Comparison of ENCODE assay signal across 12 mouse cellular contexts in genomic region chrX:31159450-31160322, GRCm38 (mm10). TPM values are rescaled to one million over a fixed set of nuclear protein-coding genes. Genes with fewer than 3 reads are reported as not detected.
"Had no signal": no experiment of that assay in that cellular context is flagged by ENCODE, and none has a peak within 500 bp of the region (broad histone marks: within the 10 kb centered on the region; RNA-seq: fewer than 3 reads in every experiment).

No protein-coding gene starts in this region.

RNA-seq across cellular contexts. Expression of gene Btbd35f29, which starts 42.2 kb away (rescaled TPM):
- total RNA-seq: neutrophil, adult 5-6 weeks had no signal
- polyA plus RNA-seq: neural tube, embryonic 13.5 days; neural tube, embryonic 14.5 days; neural tube, embryonic 15.5 days; small intestine, adult 2 months; spleen, adult 2 months; stomach, embryonic 14.5 days; stomach, embryonic 15.5 days; stomach, embryonic 16.5 days; stomach, postnatal 0 days; thymus, adult 2 months; thymus, postnatal 0 days had no signal
